Mouse (Mus musculus) layer of hippocampus, adult 18-20 months (tissue): ENCODE measurements around the gene Cd83. TPM values are rescaled to one million over a fixed set of nuclear protein-coding genes. Genes with fewer than 3 reads are reported as not detected.

Experiments used
- total RNA-seq, 2 experiments: library from RNA; stranded (reverse); gene quantifications; 2 replicates each; pipeline ENCODE4 v1.2.3; 2021

The Cd83 gene
- total RNA-seq, 2 experiments from 2014 or later, result 10.1 to 10.8 TPM

Other genes starting within 250 kb of the Cd83 start
- gene Mcur1, start 224.6 kb upstream of the Cd83 start, total RNA-seq, result 10 to 100 TPM; 21.5 to 22.5 TPM
- gene Rnf182, start 169.1 kb upstream of the Cd83 start, total RNA-seq, result 10 to 100 TPM; 33.3 to 35.9 TPM